Mouse (Mus musculus) urinary bladder, adult 18-20 months (tissue): ENCODE results near the gene Mctp2.

Source experiments
- DNase-seq, 2 experiments: peaks; one replicate each; pipeline ENCODE4 v3.0.0; 2022; ENCODE audit warnings: low spot score in 2 of 2, mixed read lengths in 2 of 2

The Mctp2 gene

GRCm38 (mm10) chr7:72306382-72306841 lies at the start of gene Mctp2:
Gene Mctp2 (minus strand): TSS chr7:72306608.
- DNase-seq: peak; percentile 78 to 83

DNA sequence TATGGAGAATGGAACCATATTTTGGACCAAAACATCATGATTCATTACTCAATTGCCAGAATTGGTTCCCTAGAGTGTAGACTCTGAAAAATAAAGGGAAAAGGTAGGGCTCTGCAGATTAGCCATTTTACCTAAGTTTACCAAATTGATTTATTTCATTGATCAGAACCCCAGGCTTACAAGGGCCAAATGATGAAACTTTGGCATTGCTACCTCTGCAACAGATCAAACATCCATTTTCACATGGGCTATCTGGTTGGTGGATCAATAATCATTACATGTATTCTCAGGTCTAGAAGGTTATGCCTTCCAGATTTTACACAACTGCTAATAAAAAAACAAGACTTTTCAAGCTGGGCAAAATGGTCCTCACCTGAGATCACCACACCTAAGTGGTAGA lies 39.5 kb upstream of the Mctp2 start:
- no peak for DNase-seq

DNA sequence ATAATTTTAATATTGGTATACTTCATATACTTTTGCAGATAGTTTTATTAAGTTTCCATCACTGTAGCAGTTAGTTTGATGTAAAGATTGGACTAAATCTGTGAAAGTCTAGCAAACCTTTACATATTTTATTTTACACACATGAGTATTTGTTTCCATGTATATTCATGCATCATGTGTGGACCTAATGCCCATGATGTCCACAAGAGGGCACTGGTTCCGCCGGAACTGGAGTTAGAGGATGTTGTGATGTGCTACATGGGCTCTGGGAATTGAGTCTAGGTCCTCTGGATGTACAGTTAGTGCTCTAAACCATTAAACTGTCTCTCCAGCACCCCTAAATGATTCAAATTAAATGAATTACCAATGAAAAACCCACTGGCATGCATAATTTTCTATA lies 37.3 kb upstream of the Mctp2 start:
- DNase-seq: no peak

DNA sequence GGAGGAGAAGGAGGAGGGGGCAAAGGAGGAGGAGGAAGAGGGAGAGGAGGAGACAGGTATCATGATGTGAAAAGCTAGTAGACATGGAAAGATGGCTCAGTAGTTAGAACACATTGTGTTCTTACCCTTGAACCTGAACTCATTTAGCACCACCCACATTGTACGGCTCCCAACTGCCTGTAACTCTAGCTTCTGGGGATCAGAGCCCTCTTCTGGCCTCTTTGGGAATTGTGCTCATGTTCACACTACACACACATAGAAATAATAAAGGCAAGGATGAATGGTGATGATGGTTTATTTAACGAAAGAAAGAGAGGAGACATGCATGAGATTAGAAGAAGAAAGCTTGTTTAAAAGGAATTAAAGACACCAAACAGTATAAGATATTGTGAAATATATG lies 36.4 kb upstream of the Mctp2 start:
- DNase-seq: no peak

DNA sequence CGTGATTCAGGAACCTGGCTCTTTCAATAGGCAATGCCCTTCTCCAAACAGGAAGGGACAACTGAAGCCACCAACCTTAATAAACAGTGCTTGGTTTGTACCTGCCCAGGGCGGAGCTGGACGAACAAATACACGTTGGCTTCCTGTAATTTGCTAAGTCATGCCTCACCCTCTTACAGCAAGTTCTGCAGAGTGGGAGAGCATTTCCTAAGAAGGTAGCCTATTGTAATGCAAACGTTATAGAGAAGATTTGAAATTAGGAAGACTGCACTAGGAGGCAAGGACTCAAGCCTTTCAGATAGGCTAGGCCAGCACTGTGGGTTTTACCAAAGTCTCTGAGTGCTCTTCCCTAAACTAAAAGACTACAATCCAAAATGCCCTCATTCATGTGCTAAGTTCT lies 19.6 kb upstream of the Mctp2 start:
- DNase-seq: peak; percentile 60 to 68

DNA sequence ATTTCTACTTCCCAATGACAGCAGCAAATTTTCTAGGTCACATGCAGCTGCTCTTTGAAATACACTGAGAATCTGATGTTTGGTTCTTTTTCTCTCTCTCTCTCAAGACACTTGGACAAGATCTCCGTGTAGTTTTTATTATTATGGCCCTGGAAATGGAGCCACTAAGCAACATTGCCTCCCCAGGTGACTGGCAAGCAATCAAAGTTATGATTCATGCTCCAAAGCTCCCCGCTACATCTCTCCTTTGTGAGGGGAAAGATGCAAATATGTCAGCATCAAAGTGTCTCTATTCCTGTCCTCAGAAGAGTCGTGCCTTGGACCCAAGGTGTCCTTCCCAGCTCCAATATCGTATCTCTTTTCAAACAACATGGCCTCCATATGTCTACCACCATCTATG lies 14.5 kb upstream of the Mctp2 start:
- no peak for DNase-seq

- no peak for DNase-seq
Measured at GRCm38 (mm10) chr7:72320441-72320840, 14.0 kb upstream of the Mctp2 start.

DNA sequence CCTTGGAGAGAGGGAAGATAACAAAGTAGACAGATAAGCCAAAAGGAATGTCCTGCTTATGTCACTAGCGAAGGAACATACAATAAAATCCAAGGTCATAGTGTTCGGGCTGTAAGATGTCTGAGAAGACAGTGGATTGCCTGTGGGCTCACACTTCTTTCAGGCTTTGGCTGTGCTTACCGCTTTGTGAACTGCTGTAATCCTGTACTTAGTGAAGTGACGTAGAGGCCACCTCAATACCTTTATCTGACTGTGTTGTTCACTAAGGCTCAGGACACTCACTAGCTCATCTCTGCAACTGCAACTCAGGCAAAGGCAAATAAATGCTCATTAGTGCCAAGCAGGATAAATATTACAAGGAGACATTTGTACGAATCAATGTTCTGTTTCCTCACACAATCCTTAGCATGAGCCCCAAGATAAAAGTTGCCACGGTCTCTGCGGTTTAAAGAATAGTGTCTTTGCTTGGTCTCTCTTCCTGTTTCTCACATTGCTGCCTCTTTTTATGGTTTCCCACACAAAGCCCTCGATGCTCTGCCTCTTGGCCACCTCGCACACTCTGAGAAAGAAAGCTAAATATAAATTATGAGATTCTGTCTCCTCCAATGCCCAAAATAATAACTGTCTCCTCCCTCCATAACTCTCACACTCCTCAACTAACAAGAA lies 8.1 kb upstream of the Mctp2 start:
- no peak for DNase-seq

DNA sequence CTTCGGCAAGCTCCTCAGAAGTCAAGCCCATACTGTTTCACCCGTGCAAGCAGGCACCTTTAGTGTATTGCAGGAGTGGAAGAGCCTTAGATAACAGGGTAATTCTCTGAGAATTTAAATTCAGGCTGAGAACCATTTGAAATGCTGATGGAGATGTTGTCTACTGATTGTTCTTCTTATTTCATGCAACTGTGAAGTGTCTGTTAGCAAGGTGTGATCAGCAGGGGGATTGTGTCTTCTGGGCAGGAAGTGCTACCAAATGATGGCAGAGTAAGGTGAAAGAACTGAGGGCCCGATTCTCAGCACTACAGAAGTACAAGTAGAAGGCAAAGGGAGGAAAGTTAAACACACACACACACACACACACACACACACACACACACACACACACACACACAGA lies 7.5 kb upstream of the Mctp2 start:
- no peak for DNase-seq

- no peak for DNase-seq
Measured at GRCm38 (mm10) chr7:72311582-72311981, 5.2 kb upstream of the Mctp2 start.

DNA sequence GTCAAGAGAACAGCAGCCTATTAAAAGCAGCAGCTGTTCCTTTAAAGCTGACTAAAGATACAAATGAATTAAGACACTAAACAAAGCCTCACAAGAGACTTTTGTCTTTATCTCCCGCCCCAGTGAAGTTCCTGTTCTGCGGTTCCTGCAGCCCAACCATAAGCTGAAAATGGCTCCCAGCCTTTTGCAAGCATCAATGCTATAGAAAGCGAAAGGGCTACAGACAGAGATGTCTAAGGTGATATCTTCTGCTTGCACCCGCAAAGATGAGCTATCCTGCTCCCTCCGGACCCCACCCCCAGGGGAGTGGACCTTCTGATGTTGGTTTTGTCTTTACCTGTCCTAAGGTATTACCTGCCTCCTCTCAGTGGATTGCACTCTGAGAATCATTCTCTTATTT lies 1.7 kb upstream of the Mctp2 start:
- no peak for DNase-seq

GRCm38 (mm10) chr7:72306847-72307246 lies 439 bp upstream of the Mctp2 start:
- no peak for DNase-seq

DNA sequence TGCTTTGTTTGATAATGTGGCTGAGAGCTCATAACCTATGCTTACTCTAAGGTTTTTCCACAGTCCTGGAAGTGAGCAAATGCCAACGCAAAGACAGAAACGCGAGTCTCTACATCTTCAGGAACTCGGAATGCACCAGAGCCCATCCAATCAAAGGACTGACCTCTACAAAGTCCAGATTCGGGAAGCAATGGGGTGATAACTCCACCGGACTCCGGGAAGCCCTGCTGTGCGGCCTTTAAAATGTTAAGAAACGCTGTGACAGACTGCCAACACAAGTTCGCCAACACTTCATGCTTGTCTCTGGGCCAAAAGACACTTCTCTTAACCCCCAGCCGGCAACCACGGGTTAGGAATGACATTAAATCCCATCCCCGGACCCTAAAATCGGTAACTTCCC lies 437 bp downstream of the Mctp2 start:
- peak in 1 of 2 experiments; percentile 19 for DNase-seq

GRCm38 (mm10) chr7:72301667-72302066 lies 4.7 kb downstream of the Mctp2 start:
- no peak for DNase-seq

GRCm38 (mm10) chr7:72299726-72300125 lies 6.7 kb downstream of the Mctp2 start:
- DNase-seq: no peak

- no peak for DNase-seq
Measured at GRCm38 (mm10) chr7:72297013-72297412, 9.4 kb downstream of the Mctp2 start.

- DNase-seq: no peak
Measured at GRCm38 (mm10) chr7:72296171-72296570, 10.2 kb downstream of the Mctp2 start.

GRCm38 (mm10) chr7:72294886-72295285 lies 11.5 kb downstream of the Mctp2 start:
- DNase-seq: no peak

DNA sequence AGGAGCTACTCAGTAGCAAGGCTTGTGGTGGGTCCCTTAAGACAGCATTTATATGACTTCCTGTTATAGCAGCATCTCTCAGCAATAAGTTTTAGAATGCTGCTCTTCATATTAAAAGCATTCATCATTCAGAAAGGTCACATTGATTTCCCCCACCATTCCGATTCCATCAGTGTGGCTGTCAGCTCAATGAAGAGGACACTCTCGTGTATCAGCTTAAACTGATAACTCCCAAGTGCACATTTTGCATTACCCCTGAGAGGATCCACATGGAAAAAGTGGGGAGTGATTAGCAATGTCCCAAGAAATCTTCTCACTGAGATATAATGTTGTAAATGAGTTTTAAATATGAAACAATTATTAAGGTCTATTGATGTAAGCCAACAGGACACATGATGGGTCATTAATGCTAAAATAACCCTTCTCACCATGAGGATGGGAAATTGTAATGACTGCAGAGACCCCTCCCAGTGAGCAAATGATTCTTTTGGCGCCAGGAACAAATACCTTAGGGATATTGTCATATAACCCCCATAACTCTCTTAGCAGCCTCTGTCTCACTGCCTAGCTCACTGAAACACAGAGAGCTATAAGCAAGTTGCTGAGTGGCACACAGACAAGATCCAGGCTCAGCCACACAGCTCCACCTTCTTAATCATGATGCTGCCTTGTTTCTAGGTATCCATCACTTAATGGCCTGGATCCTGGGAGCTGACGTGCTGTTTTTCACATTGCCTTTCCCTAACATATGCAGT lies 12.4 kb downstream of the Mctp2 start:
- no peak for DNase-seq

GRCm38 (mm10) chr7:72292232-72292913 lies 14.0 kb downstream of the Mctp2 start:
- DNase-seq: no peak

GRCm38 (mm10) chr7:72280721-72281120 lies 25.7 kb downstream of the Mctp2 start:
- no peak for DNase-seq

DNA sequence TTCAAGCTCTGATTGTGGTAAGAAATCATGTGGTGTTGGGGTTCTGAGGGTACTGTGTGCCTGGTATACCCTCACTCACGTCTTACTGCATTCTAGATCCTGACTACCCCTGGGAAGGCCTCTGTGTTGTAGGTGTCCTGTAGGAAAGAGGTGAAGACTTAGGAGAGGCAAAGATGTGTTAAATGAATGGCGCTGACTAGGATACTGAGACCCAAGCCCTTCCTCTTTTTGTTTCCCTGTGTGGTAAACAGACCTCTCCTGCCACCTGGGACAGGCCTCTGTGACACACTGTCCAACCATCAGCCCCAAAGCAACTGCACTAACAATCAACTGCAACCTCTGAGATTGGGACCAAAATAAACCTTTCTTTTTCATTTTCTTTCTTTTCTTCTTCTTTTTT lies 28.0 kb downstream of the Mctp2 start:
- no peak for DNase-seq

DNA sequence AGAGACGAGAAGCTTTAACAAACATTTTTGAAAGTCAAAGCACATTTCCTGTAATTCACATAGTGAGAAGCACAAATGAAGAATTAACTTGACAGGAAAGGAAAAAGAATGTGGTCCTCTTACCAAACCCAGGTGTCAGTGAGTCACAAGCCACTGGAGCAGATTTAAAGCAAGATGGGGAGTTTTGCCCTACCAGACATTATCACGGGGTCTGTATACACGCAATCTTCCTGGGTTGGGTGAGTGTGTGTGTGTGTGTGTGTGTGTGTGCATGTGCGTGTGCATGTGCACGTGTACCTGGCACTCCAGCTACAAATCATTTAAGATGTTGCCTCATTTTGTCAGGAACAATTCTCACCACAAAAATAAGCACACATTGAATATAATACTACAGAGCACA lies 30.9 kb downstream of the Mctp2 start:
- DNase-seq: no peak
